Mouse (Mus musculus): ENCODE measurements at regions not wholly inside any gene's neighbourhood (a gene's known extent, or its start where the extent isn't known, plus 50 kb on each side); places are given as distances from the start of the nearest gene placed in this dataset.
A peak's percentile ranks its signal among the peaks of the same experiment; 100 is the strongest.

DNA sequence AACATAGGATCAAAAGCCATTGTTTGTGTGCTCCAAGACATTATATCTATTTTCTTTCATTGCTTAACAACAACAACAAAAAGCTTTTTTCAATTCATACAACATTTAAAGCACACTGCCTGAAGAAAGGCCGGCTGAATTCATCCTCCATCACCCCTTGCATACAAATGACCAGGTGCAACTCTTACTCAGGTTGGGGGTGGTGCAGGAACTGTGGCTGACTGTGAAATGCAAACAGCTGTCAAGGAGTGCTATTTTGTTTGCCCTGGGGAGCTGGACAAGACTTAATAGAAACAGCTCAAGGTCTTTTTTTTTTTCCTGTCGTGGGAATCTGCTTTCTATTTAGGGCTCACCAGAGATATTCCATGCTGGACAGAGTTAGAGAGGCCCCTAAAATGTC lies 406.6 kb upstream of the Cldn34d start:
- ATAC-seq (ENCODE audit: low read depth): no peak; the same call in 1 of the 2 replicates
- no peaks in the 10 kb centered on the region for H3K36me3 ChIP-seq (ENCODE audit: control insufficient read depth, insufficient read depth, low read length)
- H3K9me3 ChIP-seq (ENCODE audit: control insufficient read depth, low read length): no peaks in the 10 kb centered on the region
- no peak overlapping the region for H3K27ac ChIP-seq (ENCODE audit: low read depth, low read length)
- no peaks in the 10 kb centered on the region for H3K4me1 ChIP-seq (ENCODE audit: control insufficient read depth, insufficient read depth, low read length)
- no peak overlapping the region for H3K4me2 ChIP-seq (ENCODE audit: low read depth, low read length)
- no peak overlapping the region for H3K9ac ChIP-seq (replicated peaks; ENCODE audit: low read depth, low read length)
- H3K4me3 ChIP-seq (ENCODE audit: low read depth, low read length): no peak overlapping the region
- WGBS: 8% methylated on average over 2 of the region's 2 CpGs
- H3K27me3 ChIP-seq (ENCODE audit: control insufficient read depth, insufficient read depth, low read length): no peaks in the 10 kb centered on the region

DNA sequence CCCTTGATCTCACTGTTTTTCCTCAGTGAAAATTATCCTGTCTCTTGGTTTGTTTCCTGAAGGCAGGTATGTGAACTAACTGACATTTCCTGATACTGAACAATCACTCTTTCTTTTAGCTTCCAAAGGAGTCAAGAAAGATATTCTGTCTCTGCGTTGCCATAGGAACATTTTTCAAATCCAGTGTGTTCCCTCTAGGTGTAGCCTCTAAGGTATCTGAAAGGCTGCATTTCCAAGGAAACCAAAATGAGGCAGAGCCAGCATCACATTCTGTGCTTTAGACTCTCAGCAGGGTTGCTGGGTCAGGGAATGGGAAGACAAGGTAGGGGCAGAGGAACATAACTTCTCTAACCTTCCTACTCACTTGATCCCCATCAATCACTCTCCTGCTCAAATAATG lies 411.2 kb upstream of the Cldn34d start:
- H3K27ac ChIP-seq (ENCODE audit: low read depth, low read length): no peak overlapping the region
- 83% methylated on average over 1 of the region's 1 CpGs for WGBS
- H3K4me1 ChIP-seq (ENCODE audit: control insufficient read depth, insufficient read depth, low read length): no peaks in the 10 kb centered on the region
- no peak overlapping the region for H3K4me3 ChIP-seq (ENCODE audit: low read depth, low read length)
- H3K27me3 ChIP-seq (ENCODE audit: control insufficient read depth, insufficient read depth, low read length): no peaks in the 10 kb centered on the region
- no peaks in the 10 kb centered on the region for H3K36me3 ChIP-seq (ENCODE audit: control insufficient read depth, insufficient read depth, low read length)
- ATAC-seq (ENCODE audit: low read depth): no peak
- H3K4me2 ChIP-seq (ENCODE audit: low read depth, low read length): no peak overlapping the region
- no peak overlapping the region for H3K9ac ChIP-seq (replicated peaks; ENCODE audit: low read depth, low read length)
- H3K9me3 ChIP-seq (ENCODE audit: control insufficient read depth, low read length): no peaks in the 10 kb centered on the region

DNA sequence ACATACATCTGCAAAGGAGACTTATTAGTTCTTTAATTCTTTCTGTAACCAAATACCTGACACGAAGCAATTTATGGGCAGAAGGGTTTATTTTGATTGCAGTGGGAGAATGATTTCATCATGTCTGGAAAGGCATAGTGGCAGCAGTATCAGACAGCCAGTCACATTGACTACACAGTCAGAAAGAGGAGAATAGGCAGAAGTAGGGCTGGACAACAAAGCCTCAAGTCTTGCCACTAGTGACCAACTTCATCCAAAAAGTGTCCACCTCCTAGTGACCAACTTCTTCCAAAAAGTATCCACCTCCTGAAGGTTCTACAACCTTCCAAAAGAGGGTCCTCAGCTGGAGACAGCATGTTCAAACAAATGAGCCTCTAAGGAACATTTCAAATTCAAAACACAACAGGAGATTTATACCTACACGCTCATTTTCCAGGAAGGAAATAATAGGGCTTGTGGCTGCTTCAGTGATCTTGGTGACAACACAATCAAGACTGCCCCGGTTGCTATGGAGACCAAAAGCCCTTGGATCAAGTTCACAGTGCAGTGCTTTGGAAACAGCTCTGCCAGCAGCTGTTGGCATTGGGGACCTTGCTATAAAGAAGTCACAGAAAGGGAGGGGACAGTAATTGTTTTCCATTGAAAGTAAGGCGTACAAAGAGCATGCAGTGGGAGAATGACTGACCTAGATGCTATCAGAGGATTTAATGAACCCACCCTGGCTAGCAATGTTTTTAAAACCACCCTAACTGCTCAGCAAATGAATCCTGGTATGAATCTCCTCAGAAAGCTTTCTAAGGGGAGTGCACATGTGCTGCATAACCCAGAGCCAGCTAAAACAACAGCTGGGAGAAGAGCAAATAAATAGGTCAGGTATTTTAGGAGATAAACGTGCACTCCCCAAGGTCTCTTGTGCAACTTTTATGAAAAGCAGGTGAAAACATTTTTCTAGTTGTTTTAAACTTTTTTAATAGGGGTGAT lies 448.0 kb upstream of the Cldn34d start:
- 33% methylated on average over 5 of the region's 5 CpGs for WGBS
- Histone ChIP-seq H3K27ac (ENCODE audit: low read depth, low read length) (no peak overlapping the region), H3K9me3 (ENCODE audit: control insufficient read depth, low read length) (0 out of 2 replicates have a peak, but pooled peaks cover 3% of the 10 kb centered on the region), H3K9ac (replicated peaks; ENCODE audit: low read depth, low read length) (no peak overlapping the region), H3K27me3 (ENCODE audit: control insufficient read depth, insufficient read depth, low read length) (no peaks in the 10 kb centered on the region), H3K4me2 (ENCODE audit: low read depth, low read length) (no peak overlapping the region), H3K4me3 (ENCODE audit: low read depth, low read length) (no peak overlapping the region), H3K4me1 (ENCODE audit: control insufficient read depth, insufficient read depth, low read length) (no peaks in the 10 kb centered on the region), H3K36me3 (ENCODE audit: control insufficient read depth, insufficient read depth, low read length) (no peaks in the 10 kb centered on the region)
- peak; percentile 94 for ATAC-seq (ENCODE audit: low read depth)

DNA sequence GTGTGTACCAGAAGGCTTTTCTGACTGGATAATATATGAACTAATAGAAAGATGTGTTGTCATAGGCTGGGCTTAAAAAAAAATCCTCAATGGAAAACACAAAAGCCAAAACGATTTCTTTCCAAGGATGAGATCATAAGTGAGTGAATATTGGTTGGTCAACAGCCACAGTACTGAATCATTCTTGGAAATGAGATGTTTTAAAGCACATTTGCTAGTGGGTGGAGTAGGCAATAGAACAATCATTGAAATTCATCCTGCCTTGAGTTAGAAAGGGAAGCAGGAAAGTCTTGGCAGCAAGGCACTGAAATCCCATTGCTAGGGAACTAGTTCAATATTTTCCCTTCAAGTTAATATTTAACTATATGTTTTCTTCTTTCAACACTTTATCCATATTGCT lies 449.3 kb upstream of the Cldn34d start:
- 0 out of 2 replicates have a peak, but pooled peaks cover 3% of the 10 kb centered on the region for H3K9me3 ChIP-seq (ENCODE audit: control insufficient read depth, low read length)
- no peak overlapping the region for H3K9ac ChIP-seq (replicated peaks; ENCODE audit: low read depth, low read length)
- H3K4me2 ChIP-seq (ENCODE audit: low read depth, low read length): no peak overlapping the region
- H3K4me1 ChIP-seq (ENCODE audit: control insufficient read depth, insufficient read depth, low read length): no peaks in the 10 kb centered on the region
- no peak overlapping the region for H3K4me3 ChIP-seq (ENCODE audit: low read depth, low read length)
- no peak for ATAC-seq (ENCODE audit: low read depth)
- no peak overlapping the region for H3K27ac ChIP-seq (ENCODE audit: low read depth, low read length)
- no peaks in the 10 kb centered on the region for H3K36me3 ChIP-seq (ENCODE audit: control insufficient read depth, insufficient read depth, low read length)
- no peaks in the 10 kb centered on the region for H3K27me3 ChIP-seq (ENCODE audit: control insufficient read depth, insufficient read depth, low read length)
- WGBS: 63% methylated on average over 1 of the region's 1 CpGs

DNA sequence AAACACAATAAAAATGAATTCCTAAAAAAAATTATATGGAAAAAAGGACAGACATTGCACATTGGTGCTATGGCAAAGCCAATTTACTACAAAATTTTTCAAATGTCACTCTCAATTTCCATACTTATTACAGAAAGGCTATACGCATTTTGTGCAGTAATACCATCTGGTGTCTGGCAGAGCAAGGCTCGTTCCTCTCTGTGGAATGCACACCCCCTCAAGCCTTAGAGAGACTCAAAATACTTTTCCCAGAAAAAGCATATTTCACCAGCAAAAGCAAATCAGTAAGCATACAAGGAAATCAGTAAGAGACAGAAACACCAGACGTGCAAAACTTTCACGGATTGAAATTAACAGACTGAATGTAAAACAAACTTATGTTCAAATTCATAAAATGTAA lies 431.0 kb upstream of the Tbl1x start:
- Histone ChIP-seq H3K27me3 (ENCODE audit: control insufficient read depth, insufficient read depth, low read length) (no peaks in the 10 kb centered on the region), H3K4me1 (ENCODE audit: control insufficient read depth, insufficient read depth, low read length) (no peaks in the 10 kb centered on the region), H3K36me3 (ENCODE audit: control insufficient read depth, insufficient read depth, low read length) (no peaks in the 10 kb centered on the region), H3K4me3 (ENCODE audit: low read depth, low read length) (no peak overlapping the region), H3K27ac (ENCODE audit: low read depth, low read length) (no peak overlapping the region), H3K4me2 (ENCODE audit: low read depth, low read length) (no peak overlapping the region), H3K9me3 (ENCODE audit: control insufficient read depth, low read length) (no peaks in the 10 kb centered on the region), H3K9ac (replicated peaks; ENCODE audit: low read depth, low read length) (no peak overlapping the region)
- WGBS: 89% methylated on average over 4 of the region's 4 CpGs
- no peak for ATAC-seq (ENCODE audit: low read depth)

DNA sequence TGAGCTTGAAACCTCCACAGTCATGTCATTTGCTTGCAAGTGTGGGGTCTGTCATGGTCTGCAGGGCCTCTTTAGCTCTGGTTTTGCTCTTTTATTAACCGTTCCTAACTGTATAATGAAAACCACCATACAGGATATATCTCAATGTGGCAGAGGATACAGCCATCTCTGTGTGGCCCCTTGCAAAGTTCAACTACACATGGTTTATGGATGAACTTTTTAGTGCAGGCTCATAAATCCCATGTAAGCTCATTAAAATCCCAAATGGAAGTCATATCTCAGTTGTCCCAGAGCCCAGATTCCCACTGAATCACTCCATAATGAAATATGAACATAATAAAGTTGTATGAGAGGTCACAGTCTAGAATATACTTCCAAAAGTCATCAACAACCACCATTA lies 428.1 kb upstream of the Tbl1x start:
- Histone ChIP-seq H3K4me2 (ENCODE audit: low read depth, low read length) (no peak overlapping the region), H3K9me3 (ENCODE audit: control insufficient read depth, low read length) (no peaks in the 10 kb centered on the region), H3K27ac (ENCODE audit: low read depth, low read length) (no peak overlapping the region), H3K4me3 (ENCODE audit: low read depth, low read length) (no peak overlapping the region), H3K4me1 (ENCODE audit: control insufficient read depth, insufficient read depth, low read length) (no peaks in the 10 kb centered on the region), H3K36me3 (ENCODE audit: control insufficient read depth, insufficient read depth, low read length) (no peaks in the 10 kb centered on the region), H3K27me3 (ENCODE audit: control insufficient read depth, insufficient read depth, low read length) (no peaks in the 10 kb centered on the region), H3K9ac (replicated peaks; ENCODE audit: low read depth, low read length) (no peak overlapping the region)
- no peak for ATAC-seq (ENCODE audit: low read depth)
- WGBS: 79% methylated on average over 1 of the region's 1 CpGs

DNA sequence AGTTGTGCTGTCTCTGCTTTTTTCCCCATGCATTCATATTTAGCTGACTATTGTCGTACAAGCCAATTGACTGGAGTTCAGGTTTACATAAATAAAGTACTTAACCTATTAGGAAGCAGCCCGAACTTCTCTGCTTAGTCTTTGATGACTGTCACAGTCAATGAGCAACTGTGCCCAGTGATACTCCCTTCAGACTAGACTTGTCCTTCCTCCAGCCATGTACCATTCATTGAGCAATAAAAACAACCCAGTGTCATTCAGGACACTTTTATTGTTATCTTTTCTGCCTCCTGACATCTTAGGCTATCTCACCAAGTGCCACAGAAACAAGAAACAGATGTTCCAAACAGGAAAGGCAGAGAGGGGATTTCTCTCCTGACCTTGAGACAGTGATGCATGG lies 389.1 kb upstream of the Tbl1x start:
- no peaks in the 10 kb centered on the region for H3K36me3 ChIP-seq (ENCODE audit: control insufficient read depth, insufficient read depth, low read length)
- H3K27me3 ChIP-seq (ENCODE audit: control insufficient read depth, insufficient read depth, low read length): no peaks in the 10 kb centered on the region
- H3K9ac ChIP-seq (replicated peaks; ENCODE audit: low read depth, low read length): no peak overlapping the region
- no peaks in the 10 kb centered on the region for H3K4me1 ChIP-seq (ENCODE audit: control insufficient read depth, insufficient read depth, low read length)
- H3K9me3 ChIP-seq (ENCODE audit: control insufficient read depth, low read length): no peaks in the 10 kb centered on the region
- H3K4me3 ChIP-seq (ENCODE audit: low read depth, low read length): no peak overlapping the region
- 63% methylated on average over 2 of the region's 2 CpGs for WGBS
- ATAC-seq (ENCODE audit: low read depth): no peak
- no peak overlapping the region for H3K27ac ChIP-seq (ENCODE audit: low read depth, low read length)
- H3K4me2 ChIP-seq (ENCODE audit: low read depth, low read length): no peak overlapping the region
